Mouse (Mus musculus) hindbrain, embryonic 13.5 days (tissue): ENCODE data around the gene Slc6a13. TPM values are rescaled to one million over a fixed set of nuclear protein-coding genes. Genes with fewer than 3 reads are reported as not detected.
"Not testable (repeated sequence)": the region's sequence is repeated elsewhere in the genome, so short reads cannot be mapped to it uniquely, and the experiment has no call there.

ENCODE experiments used
- ATAC-seq: fragments of 200-750 bp; cut with Nextera tagmentation; 2 replicates; pipeline ENCODE4 v1.8.0; 2017; ENCODE audit warnings: moderate TSS enrichment; ENCODE audit not compliant: low FRiP score
- H3K27ac ChIP-seq: fragments of 300-500 bp; sonication (generic); 2 replicates; pipeline ENCODE4 v1.5.1; 2015; ENCODE audit warnings: inconsistent platforms, mild to moderate bottlenecking, moderate library complexity
- H3K27me3 ChIP-seq: fragments of 300-500 bp; sonication (generic); 2 replicates; pipeline ENCODE4 v1.6.1; 2015; ENCODE audit warnings: mild to moderate bottlenecking, inconsistent platforms
- H3K36me3 ChIP-seq: fragments of 300-500 bp; sonication (generic); 2 replicates; pipeline ENCODE4 v1.6.1; 2015; ENCODE audit warnings: mild to moderate bottlenecking, inconsistent platforms
- H3K4me1 ChIP-seq: fragments of 300-500 bp; sonication (generic); replicated peaks from 2 replicates; pipeline ENCODE4 v1.6.1; 2015; ENCODE audit warnings: inconsistent platforms
- H3K4me2 ChIP-seq: fragments of 300-500 bp; sonication (generic); 2 replicates; pipeline ENCODE4 v1.6.1; 2015; ENCODE audit warnings: inconsistent platforms, mild to moderate bottlenecking, moderate library complexity
- H3K4me3 ChIP-seq: fragments of 300-500 bp; sonication (generic); 2 replicates; pipeline ENCODE4 v1.5.1; 2015; ENCODE audit warnings: mild to moderate bottlenecking, inconsistent platforms
- H3K9ac ChIP-seq: fragments of 300-500 bp; sonication (generic); 2 replicates; pipeline ENCODE4 v1.6.1; 2015; ENCODE audit warnings: mild to moderate bottlenecking, inconsistent platforms
- H3K9me3 ChIP-seq: fragments of 300-500 bp; sonication (generic); 2 replicates; pipeline ENCODE4 v1.6.1; 2016; ENCODE audit warnings: inconsistent platforms
- WGBS: fragments of 180-500 bp; shearing (Covaris S2); methylation state at CpG from one replicate; pipeline ENCODE4 v1.1.7; 2015; 5-methylcytosine and 5-hydroxymethylcytosine counted together
- polyA plus RNA-seq: library from polyadenylated mRNA; unstranded; fragments of >200 nt; fragmentation: Nextera tagmentation; extraction: Ambion mirVana; gene quantifications from 2 replicates; pipeline ENCODE4 v1.2.1, GENCODE M21; 2015

Gene Slc6a13
- polyA plus RNA-seq, 1 experiment from 2014 or later, result 36.9 TPM

DNA sequence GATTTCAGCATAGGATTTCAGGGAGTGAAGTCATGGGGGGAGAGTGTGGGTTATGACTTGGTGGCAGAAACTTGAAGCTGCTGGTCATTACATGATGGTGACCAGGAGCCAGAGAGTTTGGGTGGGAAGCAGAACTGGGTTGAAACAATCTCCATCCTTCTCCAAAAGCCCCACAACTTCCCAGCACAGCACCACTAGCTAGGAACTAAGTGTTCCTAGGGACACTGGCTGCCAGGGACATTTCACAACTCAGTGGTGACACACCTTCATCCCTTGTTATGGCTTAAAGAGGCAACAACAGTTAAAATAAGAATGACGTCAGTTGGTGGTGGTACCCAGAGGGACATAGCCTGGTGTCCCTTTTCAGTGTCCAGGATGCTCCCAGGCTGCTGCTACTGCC lies 56.0 kb downstream of the Slc6a13 start:
- no peak for ATAC-seq
- Histone ChIP-seq H3K27me3 (0 out of 2 replicates have a peak, but pooled peaks cover 2% of the 10 kb centered on the region), H3K4me2 (no peak overlapping the region), H3K9me3 (no peaks in the 10 kb centered on the region), H3K4me1 (no peaks in the 10 kb centered on the region; the same call in 1 of the 2 replicates), H3K36me3 (no peaks in the 10 kb centered on the region), H3K27ac (no peak overlapping the region), H3K9ac (no peak overlapping the region), H3K4me3 (no peak overlapping the region)
- WGBS, result 86% methylated on average over 1 of the region's 1 CpGs

DNA sequence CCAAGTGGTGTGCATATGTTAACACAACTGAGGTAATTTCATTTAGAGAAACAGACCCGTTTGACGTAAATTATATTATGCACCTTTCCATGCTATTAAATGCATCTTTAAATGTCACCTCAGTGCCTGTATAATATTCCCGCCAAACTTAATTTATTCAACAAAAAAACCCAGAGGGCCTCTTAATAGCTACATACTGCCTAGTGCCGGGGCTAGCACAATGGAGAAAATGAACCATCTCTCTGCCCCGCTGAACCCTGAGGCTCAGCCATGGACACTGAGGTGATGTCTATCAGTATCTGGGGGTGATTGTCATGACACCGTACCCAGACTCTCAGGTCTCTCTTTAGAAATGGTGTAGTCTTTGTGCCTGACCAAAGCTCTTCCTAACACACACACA lies 57.2 kb downstream of the Slc6a13 start:
- H3K36me3 ChIP-seq, result no peaks in the 10 kb centered on the region
- H3K4me3 ChIP-seq, result no peak overlapping the region
- H3K4me2 ChIP-seq, result no peak overlapping the region
- no peak overlapping the region for H3K27ac ChIP-seq
- no peaks in the 10 kb centered on the region; the same call in 1 of the 2 replicates for H3K4me1 ChIP-seq
- H3K27me3 ChIP-seq, result 0 out of 2 replicates have a peak, but pooled peaks cover 2% of the 10 kb centered on the region
- no peaks in the 10 kb centered on the region for H3K9me3 ChIP-seq
- 64% methylated on average over 6 of the region's 6 CpGs for WGBS
- 0 out of 2 replicates have a peak, but pooled peaks have one; percentile 29 for ATAC-seq
- no peak overlapping the region for H3K9ac ChIP-seq

DNA sequence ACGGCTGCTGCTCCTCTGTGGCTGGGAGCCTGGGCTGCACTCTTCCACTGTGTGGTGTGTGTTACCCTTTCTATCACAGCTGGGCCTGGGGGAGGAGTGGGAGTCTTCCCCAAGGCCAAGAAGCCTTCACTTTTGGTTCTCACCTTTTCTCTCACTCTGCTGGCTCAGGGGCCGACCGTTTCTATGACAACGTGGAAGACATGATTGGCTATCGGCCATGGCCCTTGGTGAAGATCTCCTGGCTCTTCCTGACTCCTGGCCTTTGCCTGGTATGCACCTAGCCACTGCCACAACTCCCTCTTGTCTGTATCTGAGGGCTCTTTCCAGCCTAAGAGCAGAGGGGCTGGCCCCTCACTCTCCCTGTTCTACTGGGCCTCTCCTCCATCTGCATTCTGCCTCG lies 63.0 kb downstream of the Slc6a13 start:
- Histone ChIP-seq H3K4me3 (no peak overlapping the region), H3K4me2 (no peak overlapping the region), H3K27ac (no peak overlapping the region), H3K9me3 (no peaks in the 10 kb centered on the region), H3K4me1 (peaks cover 9% of the 10 kb centered on the region; the same call in 1 of the 2 replicates), H3K9ac (no peak overlapping the region), H3K36me3 (no peaks in the 10 kb centered on the region), H3K27me3 (no peaks in the 10 kb centered on the region)
- WGBS, result 82% methylated on average over 6 of the region's 6 CpGs
- ATAC-seq, result no peak

DNA sequence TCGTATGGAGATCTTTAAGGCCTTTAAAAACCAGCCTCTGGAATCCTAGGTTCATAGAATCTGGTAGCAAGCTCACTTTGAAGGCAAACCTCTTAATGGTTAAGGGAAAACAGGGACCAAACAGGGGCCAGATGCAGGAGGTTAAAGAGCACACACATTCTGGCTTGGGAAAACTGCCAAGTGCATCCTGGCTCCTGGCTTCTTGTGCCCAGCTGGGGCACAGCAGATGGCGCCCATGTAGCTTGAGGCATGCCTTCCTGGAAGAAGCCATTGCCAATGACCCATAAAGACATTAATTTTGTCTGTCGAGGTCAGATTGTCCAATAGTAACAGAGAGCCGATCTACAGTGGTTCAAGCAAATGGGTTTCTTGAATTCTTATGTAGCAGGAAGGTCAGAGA lies 63.9 kb downstream of the Slc6a13 start:
- ATAC-seq, result no peak
- Histone ChIP-seq H3K27ac (no peak overlapping the region), H3K4me2 (no peak overlapping the region), H3K4me3 (no peak overlapping the region), H3K9ac (no peak overlapping the region), H3K36me3 (no peaks in the 10 kb centered on the region), H3K4me1 (peaks cover 9% of the 10 kb centered on the region; the same call in 1 of the 2 replicates), H3K27me3 (no peaks in the 10 kb centered on the region), H3K9me3 (no peaks in the 10 kb centered on the region)
- WGBS, result 65% methylated on average over 4 of the region's 4 CpGs

DNA sequence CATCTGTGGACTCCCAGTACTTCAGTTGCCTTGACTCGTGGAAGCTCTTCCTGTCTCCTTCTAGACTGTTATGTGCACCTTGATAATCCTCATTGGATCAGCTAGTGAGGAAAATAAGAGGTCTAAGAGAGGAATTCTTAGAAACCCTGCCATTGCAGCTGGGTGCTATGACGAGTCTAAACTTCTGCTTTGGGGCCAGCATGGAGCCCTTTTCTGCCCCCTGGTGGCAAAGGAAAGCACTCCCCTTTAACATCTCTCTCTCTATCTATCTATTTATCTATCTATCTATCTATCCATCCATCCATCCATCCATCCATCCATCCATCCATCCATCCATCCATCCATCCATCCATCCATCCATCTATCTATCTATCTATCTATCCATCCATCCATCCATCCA lies 66.5 kb downstream of the Slc6a13 start:
- H3K9me3 ChIP-seq, H3K4me3 ChIP-seq, H3K36me3 ChIP-seq, H3K4me2 ChIP-seq, H3K4me1 ChIP-seq, ATAC-seq, H3K27ac ChIP-seq, H3K27me3 ChIP-seq, H3K9ac ChIP-seq: not testable (repeated sequence)
- 15% methylated on average over 2 of the region's 2 CpGs for WGBS

DNA sequence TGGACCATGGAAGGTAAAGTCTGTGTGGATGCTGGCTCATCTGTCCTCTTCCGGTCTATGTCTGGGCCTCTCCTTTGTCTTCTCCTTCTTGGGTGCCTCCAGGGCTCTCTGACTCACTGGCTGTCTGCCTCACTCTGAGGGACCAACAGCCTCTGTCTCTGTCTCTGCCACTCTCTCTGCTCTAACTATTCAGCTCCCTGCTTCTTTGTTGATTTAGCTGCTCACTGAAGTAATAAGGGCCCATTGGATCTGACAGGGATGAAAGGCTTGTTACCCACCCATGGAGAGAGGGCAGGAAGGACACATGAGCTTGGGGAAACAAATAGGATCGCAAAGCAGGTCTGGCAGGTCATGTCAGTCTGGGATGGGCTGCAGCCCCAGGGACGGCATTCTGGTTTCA lies 67.1 kb downstream of the Slc6a13 start:
- no peak overlapping the region for H3K4me2 ChIP-seq
- H3K9ac ChIP-seq, result no peak overlapping the region
- peaks cover 9% of the 10 kb centered on the region; the same call in 1 of the 2 replicates for H3K4me1 ChIP-seq
- ATAC-seq, result no peak
- WGBS, result 74% methylated on average over 3 of the region's 3 CpGs
- H3K27me3 ChIP-seq, result no peaks in the 10 kb centered on the region
- H3K4me3 ChIP-seq, result no peak overlapping the region
- no peak overlapping the region for H3K27ac ChIP-seq
- no peaks in the 10 kb centered on the region for H3K36me3 ChIP-seq
- no peaks in the 10 kb centered on the region for H3K9me3 ChIP-seq

DNA sequence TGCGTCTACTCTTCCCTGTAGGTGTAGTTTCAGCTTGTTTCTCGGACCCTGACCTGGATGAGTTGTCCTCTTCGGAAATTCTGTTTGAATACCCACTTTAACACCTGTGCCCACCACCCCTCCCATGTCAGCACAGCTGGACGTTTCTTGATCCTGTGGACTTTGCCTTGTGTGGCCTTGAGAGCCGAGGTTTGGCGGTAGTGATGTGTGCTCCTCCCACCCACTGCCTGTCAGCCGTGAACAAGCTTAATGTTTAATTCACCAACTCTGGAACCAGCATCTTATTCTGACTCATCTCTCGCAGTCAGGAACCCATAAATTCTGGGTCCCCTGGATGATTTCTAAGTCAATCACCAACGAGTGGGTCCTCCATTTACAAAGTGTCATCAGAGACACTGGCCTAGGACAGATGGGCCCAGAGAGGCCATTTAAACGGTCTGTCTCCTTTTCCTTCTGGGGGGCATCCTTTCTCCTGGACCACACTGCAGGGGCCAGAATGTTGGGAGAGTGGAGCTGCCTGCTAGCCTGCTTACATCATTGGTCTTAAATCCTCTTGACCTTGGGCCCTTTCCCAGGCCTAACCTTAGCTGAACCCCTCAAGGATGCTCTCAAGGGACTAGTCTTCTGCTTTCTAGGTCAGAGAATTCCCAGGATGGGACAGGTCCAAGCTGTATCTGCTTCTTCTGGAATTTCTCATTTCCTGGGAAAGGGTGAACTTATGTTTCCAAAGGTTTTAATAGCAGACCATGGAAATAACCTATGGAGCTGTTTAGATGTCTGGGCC lies 71.4 kb downstream of the Slc6a13 start:
- H3K4me2 ChIP-seq, result no peak overlapping the region
- H3K9me3 ChIP-seq, result no peaks in the 10 kb centered on the region
- H3K27ac ChIP-seq, result no peak overlapping the region
- no peak overlapping the region for H3K9ac ChIP-seq
- no peaks in the 10 kb centered on the region; the same call in 1 of the 2 replicates for H3K4me1 ChIP-seq
- no peaks in the 10 kb centered on the region for H3K27me3 ChIP-seq
- ATAC-seq, result no peak
- WGBS, result 73% methylated on average over 10 of the region's 10 CpGs
- H3K36me3 ChIP-seq, result peaks cover 6% of the 10 kb centered on the region; the same call in 1 of the 2 replicates
- H3K4me3 ChIP-seq, result no peak overlapping the region

DNA sequence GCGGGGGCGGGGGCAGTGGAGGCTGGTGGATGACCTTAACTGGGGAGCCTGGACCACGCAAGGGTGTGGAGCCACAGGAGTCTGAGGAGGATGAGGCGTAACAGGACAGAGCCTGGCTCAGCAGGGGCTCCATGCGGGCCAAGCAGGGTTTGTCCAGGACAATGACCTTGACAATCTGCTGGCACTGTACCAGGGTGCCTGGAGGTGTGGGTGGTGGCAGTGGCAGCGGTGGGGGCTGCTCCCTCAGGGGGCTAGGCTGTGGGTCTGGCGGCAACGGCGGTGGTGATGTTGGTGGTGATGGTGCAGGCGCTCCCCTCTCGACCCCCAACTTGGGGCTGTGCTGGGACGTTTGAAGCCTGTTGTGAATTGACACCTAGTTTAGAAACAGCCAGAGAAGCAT lies 76.1 kb downstream of the Slc6a13 start:
- peaks cover 9% of the 10 kb centered on the region; the same call in 1 of the 2 replicates for H3K36me3 ChIP-seq
- H3K9ac ChIP-seq, result no peak overlapping the region
- H3K4me3 ChIP-seq, result no peak overlapping the region
- H3K9me3 ChIP-seq, result no peaks in the 10 kb centered on the region
- H3K27me3 ChIP-seq, result 0 out of 2 replicates have a peak, but pooled peaks cover 7% of the 10 kb centered on the region
- no peak for ATAC-seq
- H3K4me2 ChIP-seq, result no peak overlapping the region
- H3K4me1 ChIP-seq, result peaks cover 15% of the 10 kb centered on the region
- no peak overlapping the region for H3K27ac ChIP-seq
- 79% methylated on average over 12 of the region's 12 CpGs for WGBS

DNA sequence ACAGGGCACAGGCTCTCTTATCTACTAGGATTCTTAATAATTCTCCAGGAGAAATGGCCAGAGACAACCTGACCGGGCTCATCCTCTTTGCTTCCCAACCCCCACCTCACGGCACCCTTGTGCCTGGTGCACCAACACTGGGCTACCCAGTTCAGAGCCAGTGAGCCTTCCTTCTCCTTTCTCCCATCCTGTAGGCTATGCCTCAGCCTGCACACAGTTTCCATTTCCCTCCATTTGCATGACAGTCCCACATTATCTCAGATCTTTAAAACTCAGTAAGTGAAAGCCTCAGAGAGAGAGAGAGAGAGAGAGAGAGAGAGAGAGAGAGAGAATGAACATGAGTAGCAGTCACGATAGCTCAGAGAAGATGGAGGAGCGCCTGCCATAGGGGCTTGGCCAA lies 78.2 kb downstream of the Slc6a13 start:
- H3K27me3 ChIP-seq, result peaks cover 7% of the 10 kb centered on the region; the same call in 1 of the 2 replicates
- H3K9me3 ChIP-seq, result no peaks in the 10 kb centered on the region
- H3K4me2 ChIP-seq, result no peak overlapping the region
- H3K27ac ChIP-seq, result 0 out of 2 replicates have a peak overlapping the region, but pooled peaks have one; percentile 18
- ATAC-seq, result no peak
- H3K4me3 ChIP-seq, result no peak overlapping the region
- H3K9ac ChIP-seq, result no peak overlapping the region
- 54% methylated on average over 4 of the region's 4 CpGs for WGBS
- H3K4me1 ChIP-seq, result peaks cover 35% of the 10 kb centered on the region
- H3K36me3 ChIP-seq, result peaks cover 9% of the 10 kb centered on the region; the same call in 1 of the 2 replicates

DNA sequence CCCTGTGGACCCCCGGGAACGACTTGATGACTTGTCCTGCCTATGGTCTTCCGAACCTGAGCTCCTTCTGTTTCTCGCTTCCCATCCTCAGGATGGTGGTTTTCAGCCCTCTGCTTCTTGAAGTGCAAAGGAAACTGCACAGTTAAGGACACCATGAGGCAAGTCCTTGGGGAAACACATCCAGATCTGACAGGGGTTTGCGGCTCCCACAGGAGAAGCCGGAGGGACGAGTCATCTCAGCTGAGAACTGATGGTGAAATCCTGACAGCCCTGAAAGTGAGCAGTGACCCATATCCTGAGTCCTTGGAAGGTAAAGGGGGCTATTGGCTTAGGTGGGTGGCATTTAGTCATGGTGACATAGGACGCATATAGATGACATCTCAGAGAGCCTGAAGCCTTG lies 80.5 kb downstream of the Slc6a13 start:
- Histone ChIP-seq H3K27ac (no peak overlapping the region), H3K9me3 (no peaks in the 10 kb centered on the region), H3K4me3 (no peak overlapping the region), H3K4me1 (peaks cover 43% of the 10 kb centered on the region), H3K27me3 (peaks cover 13% of the 10 kb centered on the region; the same call in 1 of the 2 replicates), H3K4me2 (no peak overlapping the region), H3K36me3 (peaks cover 17% of the 10 kb centered on the region), H3K9ac (no peak overlapping the region)
- ATAC-seq, result no peak
- 76% methylated on average over 8 of the region's 8 CpGs for WGBS

DNA sequence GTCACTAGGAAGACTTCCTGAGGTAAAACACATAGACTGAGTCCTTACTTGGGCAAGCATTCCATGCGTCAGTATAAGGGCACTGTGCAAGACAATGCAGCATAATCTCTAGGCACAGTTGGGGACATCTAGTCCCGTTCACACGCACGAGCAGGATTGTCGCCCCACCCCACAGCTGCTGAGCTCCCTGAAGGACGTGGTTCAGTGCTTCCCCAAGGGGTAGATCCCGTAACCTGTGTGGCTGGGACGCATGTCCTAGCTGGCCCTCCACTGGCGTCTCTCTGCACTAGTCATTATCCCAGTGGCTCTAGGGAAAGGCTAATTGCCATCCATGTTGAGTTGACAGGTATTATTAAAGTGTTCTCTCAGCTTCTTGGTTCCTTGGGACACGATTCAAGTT lies 82.0 kb downstream of the Slc6a13 start:
- no peak for ATAC-seq
- Histone ChIP-seq H3K4me2 (no peak overlapping the region), H3K4me3 (no peak overlapping the region), H3K36me3 (peaks cover 16% of the 10 kb centered on the region), H3K9me3 (no peaks in the 10 kb centered on the region), H3K4me1 (peaks cover 43% of the 10 kb centered on the region), H3K9ac (no peak overlapping the region), H3K27ac (no peak overlapping the region), H3K27me3 (peaks cover 17% of the 10 kb centered on the region; the same call in 1 of the 2 replicates)
- 49% methylated on average over 10 of the region's 10 CpGs for WGBS

DNA sequence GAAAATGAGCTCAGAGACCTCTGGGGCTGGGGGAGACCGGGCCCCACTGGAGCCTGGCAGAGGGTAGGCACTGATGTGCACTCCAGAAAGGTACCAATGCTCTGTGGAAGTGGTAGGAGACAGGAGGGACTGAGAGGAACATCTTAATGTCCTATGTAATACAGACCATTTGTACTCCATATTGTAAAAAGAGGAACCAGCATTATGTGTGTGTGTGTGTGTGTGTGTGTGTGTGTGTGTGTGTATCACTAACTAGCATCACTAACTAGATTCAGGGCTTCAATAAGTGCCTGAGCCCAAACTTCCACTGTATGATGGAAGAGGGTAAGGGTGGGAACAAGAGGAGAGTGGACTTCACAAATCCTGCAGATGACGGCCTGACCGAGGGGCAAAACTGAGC lies 85.4 kb downstream of the Slc6a13 start:
- Histone ChIP-seq H3K9me3 (no peaks in the 10 kb centered on the region), H3K9ac (no peak overlapping the region), H3K4me3 (no peak overlapping the region), H3K4me1 (peaks cover 33% of the 10 kb centered on the region), H3K27ac (no peak overlapping the region), H3K4me2 (no peak overlapping the region), H3K27me3 (peaks cover 16% of the 10 kb centered on the region; the same call in 1 of the 2 replicates), H3K36me3 (peaks cover 25% of the 10 kb centered on the region)
- 83% methylated on average over 3 of the region's 3 CpGs for WGBS
- ATAC-seq, result no peak
